Mouse (Mus musculus): ENCODE measurements at regions not wholly inside any gene's neighbourhood (a gene's known extent, or its start where the extent isn't known, plus 50 kb on each side); places are given as distances from the start of the nearest gene placed in this dataset.

DNA sequence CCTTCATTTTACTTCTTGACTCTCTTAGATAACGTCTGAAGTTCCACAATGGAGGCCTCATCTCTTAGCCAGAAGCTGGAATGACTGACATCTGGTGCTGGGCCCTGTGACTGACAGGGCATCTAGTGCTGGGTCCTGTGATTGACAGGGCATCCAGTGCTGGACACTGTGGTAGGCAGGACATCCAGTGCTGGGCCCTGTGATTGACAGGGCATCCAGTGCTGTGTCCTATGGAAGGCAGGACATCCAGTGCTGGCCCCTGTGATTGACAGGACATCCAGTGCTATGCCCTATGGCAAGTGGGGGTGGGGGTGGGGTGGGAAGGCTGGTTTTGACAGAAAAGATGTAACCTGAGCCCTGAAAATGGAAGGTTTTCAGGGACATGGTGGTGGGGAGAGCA, 52.1 kb upstream of the Lmo2 start:
- no peaks in the 10 kb centered on the region for H3K27me3 ChIP-seq (replicated peaks)
- H3K4me3 ChIP-seq (replicated peaks): peak overlapping the region; percentile 64
- TF ChIP-seq FLI1 (IDR thresholded peaks at IDR 0.05; ENCODE audit: low read length) (no peak), GATA1 (IDR thresholded peaks at IDR 0.05; ENCODE audit: borderline replicate concordance, low read length) (no peak)
- H3K36me3 ChIP-seq (replicated peaks; ENCODE audit: low read length): peaks cover 6% of the 10 kb centered on the region
- H3K4me1 ChIP-seq: peaks cover 86% of the 10 kb centered on the region
- no peaks in the 10 kb centered on the region for H3K9me3 ChIP-seq

DNA sequence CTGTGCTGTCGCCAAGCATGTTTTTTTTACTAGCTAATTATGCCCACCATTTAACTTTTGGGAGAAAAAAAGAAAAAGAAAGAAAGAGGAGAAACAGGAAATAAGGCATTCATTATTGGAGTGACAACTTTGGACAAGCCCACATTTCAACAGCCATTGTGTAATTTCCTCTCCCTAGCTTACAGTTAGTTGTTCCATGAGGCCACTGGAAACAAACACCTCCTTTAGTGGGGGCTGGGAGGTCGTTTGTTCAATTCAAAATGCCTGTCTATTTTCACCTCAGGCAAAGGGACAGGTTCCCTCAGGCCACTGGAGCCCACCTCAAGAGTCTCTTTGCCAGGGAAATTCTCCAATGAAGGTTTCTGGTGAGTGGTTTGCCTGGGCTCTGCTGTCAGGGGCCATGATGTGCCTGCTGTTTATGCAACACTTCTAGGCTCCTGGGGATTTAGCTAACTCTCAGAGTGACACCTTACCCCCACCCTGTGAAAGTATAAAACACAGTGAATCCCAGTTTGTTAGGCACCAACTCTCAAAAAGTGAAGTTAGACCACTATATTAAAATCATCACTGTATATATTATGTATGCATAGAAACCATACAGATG, 51.1 kb upstream of the Lmo2 start:
- no peak for TF ChIP-seq GATA1 (IDR thresholded peaks at IDR 0.05; ENCODE audit: borderline replicate concordance, low read length)
- TF ChIP-seq FLI1 (IDR thresholded peaks at IDR 0.05; ENCODE audit: low read length): no peak
- H3K4me1 ChIP-seq: peaks cover 81% of the 10 kb centered on the region
- peak overlapping the region; percentile 2 for H3K4me3 ChIP-seq (replicated peaks)
- H3K27me3 ChIP-seq (replicated peaks): no peaks in the 10 kb centered on the region
- no peaks in the 10 kb centered on the region for H3K9me3 ChIP-seq
- H3K36me3 ChIP-seq (replicated peaks; ENCODE audit: low read length): peaks cover 7% of the 10 kb centered on the region

All from megakaryocyte, embryonic 14.5 days (primary cell).